Mouse (Mus musculus): ENCODE measurements at regions not wholly inside any gene's neighbourhood (a gene's known extent, or its start where the extent isn't known, plus 50 kb on each side); places are given as distances from the start of the nearest gene placed in this dataset.

DNA sequence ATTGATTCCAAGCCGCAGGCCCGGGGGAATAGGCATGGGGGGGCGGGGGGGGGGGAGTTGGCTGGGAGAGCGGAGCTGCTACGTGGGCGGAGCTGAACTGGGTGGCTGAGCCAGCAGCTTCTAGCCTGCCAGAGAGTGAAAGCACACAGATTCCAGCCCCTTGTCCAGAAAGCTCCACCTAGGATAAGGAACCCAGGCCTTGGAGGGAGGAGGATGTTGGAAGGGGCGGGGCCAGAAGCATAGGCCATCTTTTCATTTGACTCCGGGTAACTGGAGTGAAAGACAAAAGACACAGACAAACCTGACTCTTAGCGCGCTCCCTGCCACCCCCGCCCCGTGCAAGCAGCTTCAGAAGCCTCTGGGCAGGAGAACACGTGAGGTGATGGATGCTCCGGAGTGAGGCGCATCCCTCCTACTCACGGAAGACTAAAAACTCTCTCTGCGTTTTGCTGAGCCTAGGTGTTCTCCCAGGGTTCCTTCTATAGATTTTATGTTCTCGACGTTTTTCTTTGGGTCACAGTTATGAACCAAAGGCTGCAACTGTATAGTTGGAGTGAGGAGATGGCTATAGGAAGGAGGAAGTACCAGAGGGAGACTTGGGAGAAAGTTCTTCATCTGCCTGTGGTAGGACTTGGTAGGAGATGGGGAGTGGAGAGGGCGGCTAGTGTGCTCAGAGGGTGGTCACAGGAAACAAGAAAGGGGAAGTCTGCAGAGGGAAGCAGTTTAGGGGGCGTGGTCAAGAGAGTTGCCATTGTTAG is 84.8 kb upstream of the Mafb start:
- TF ChIP-seq CTCF (IDR thresholded peaks at IDR 0.05; ENCODE audit: extremely low read depth, insufficient read depth, low read length) (no peak), POLR2A (IDR thresholded peaks at IDR 0.05; ENCODE audit: extremely low read depth, insufficient read depth, low read length) (no peak)

All from cortical plate, adult 2 months (tissue).